ENCODE assay signal across 20 mouse cellular contexts in genomic region chr2:120575121-120575520, GRCm38 (mm10). TPM values are rescaled to one million over a fixed set of nuclear protein-coding genes. Genes with fewer than 3 reads are reported as not detected.
DNase-seq lines count a peak whose midpoint lies in the region; ATAC-seq lines count a peak whose summit lies in the region.
"Had no signal": no experiment of that assay in that cellular context is flagged by ENCODE, and none has a peak within 500 bp of the region (broad histone marks: within the 10 kb centered on the region; RNA-seq: fewer than 3 reads in every experiment).

No protein-coding gene starts in this region.

- no peaks in the 10 kb centered on the region for H3K27me3 ChIP-seq in megakaryocyte, embryonic 14.5 days (replicated peaks)
- no peaks in the 10 kb centered on the region for H3K27me3 ChIP-seq in limb, embryonic 13.5 days
- H3K27me3 ChIP-seq: forebrain, embryonic 12.5 days; heart, embryonic 13.5 days; midbrain, embryonic 13.5 days had no signal

- H3K4me1 ChIP-seq in megakaryocyte, embryonic 14.5 days = peaks cover 90% of the 10 kb centered on the region
- H3K4me1 ChIP-seq in limb, embryonic 13.5 days = peaks cover 26% of the 10 kb centered on the region
- H3K4me1 ChIP-seq: forebrain, embryonic 12.5 days; midbrain, embryonic 13.5 days had no signal

- DNase-seq in embryo, embryonic 11 days = peak; percentile 37
- DNase-seq in layer of hippocampus, postnatal 25 days (ENCODE audit: extremely low spot score in 1 of 2, low spot score in 1 of 2) = no peak
- DNase-seq in kidney, adult 11 months = no peak
- DNase-seq: adrenal gland, postnatal 14 days; cerebellum, adult 9-10 months; heart, postnatal 4 days; kidney, adult 18-20 months; kidney, postnatal 10 days; lung, adult 18-20 months; right cerebral cortex, postnatal 14 days; thymus, postnatal 25 days had no signal

- peak overlapping the region; percentile 29 for H3K4me3 ChIP-seq in megakaryocyte, embryonic 14.5 days (replicated peaks)
- H3K4me3 ChIP-seq in limb, embryonic 13.5 days = no peak overlapping the region
- H3K4me3 ChIP-seq: forebrain, embryonic 12.5 days; heart, embryonic 13.5 days; layer of hippocampus, adult 2 months; midbrain, embryonic 13.5 days had no signal

- no peak overlapping the region for H3K9ac ChIP-seq in limb, embryonic 13.5 days
- H3K9ac ChIP-seq: forebrain, embryonic 12.5 days; heart, embryonic 13.5 days; midbrain, embryonic 13.5 days had no signal

- no peak overlapping the region for H3K27ac ChIP-seq in limb, embryonic 13.5 days
- H3K27ac ChIP-seq: forebrain, embryonic 12.5 days; heart, embryonic 13.5 days; hindbrain, postnatal 0 days; layer of hippocampus, adult 2 months; midbrain, embryonic 13.5 days had no signal

- peaks cover 40% of the 10 kb centered on the region for H3K36me3 ChIP-seq in megakaryocyte, embryonic 14.5 days (replicated peaks; ENCODE audit: low read length)
- peaks cover 16% of the 10 kb centered on the region for H3K36me3 ChIP-seq in limb, embryonic 13.5 days

- 39% methylated on average over 3 of the region's 3 CpGs for WGBS in limb, embryonic 13.5 days

- H3K9me3 ChIP-seq in megakaryocyte, embryonic 14.5 days = no peaks in the 10 kb centered on the region
- no peaks in the 10 kb centered on the region for H3K9me3 ChIP-seq in limb, embryonic 13.5 days
- H3K9me3 ChIP-seq: forebrain, embryonic 12.5 days; heart, embryonic 13.5 days; midbrain, embryonic 13.5 days had no signal

- 0 out of 2 replicates have a peak overlapping the region, but pooled peaks have one; percentile 0 for H3K4me2 ChIP-seq in limb, embryonic 13.5 days (replicated peaks)
- H3K4me2 ChIP-seq: forebrain, embryonic 12.5 days; heart, embryonic 13.5 days; midbrain, embryonic 13.5 days had no signal

- ATAC-seq in megakaryocyte, adult 5-6 weeks (ENCODE audit: poor library complexity, severe bottlenecking) = no peak
- no peak for ATAC-seq in limb, embryonic 13.5 days (ENCODE audit: low FRiP score, low read depth)
- ATAC-seq in activated CD4-positive, CD25-positive, alpha-beta regulatory T cell, adult 4 months = no peak
- ATAC-seq: hindbrain, postnatal 0 days; midbrain, embryonic 13.5 days had no signal

RNA-seq across cellular contexts. Expression of gene Snap23, which starts 7.7 kb away (rescaled TPM):
- polyA plus RNA-seq in megakaryocyte, embryonic 14.5 days (2012; ENCODE audit: insufficient read depth, low replicate concordance) = 4.7 and 18.1 TPM in 2 replicates
- 91.5 and 104 TPM in 2 replicates for total RNA-seq in megakaryocyte, adult 5-6 weeks (2015)
- total RNA-seq in megakaryocyte, adult 5-6 weeks (2017) = 110 and 138 TPM in 2 replicates
- polyA plus RNA-seq in limb, embryonic 13.5 days (2015; fragmentation: Nextera tagmentation; extraction: Ambion mirVana) = 56.0 and 58.8 TPM in 2 replicates
- 10 to 100 TPM; 58.1 to 58.3 TPM for polyA plus RNA-seq in activated CD4-positive, CD25-positive, alpha-beta regulatory T cell, adult 4 months (2017; shearing (Covaris generic))
- total RNA-seq in layer of hippocampus, postnatal 25 days (2021) = 10 to 100 TPM; 14.1 to 19.7 TPM

RNA-seq across cellular contexts. Expression of gene Zfp106, which starts 11.5 kb away (rescaled TPM):
- 1.5 and 7.7 TPM in 2 replicates for polyA plus RNA-seq in megakaryocyte, embryonic 14.5 days (2012; ENCODE audit: insufficient read depth, low replicate concordance)
- 73.6 and 82.4 TPM in 2 replicates for total RNA-seq in megakaryocyte, adult 5-6 weeks (2015)
- 57.3 and 84.2 TPM in 2 replicates for total RNA-seq in megakaryocyte, adult 5-6 weeks (2017)
- polyA plus RNA-seq in limb, embryonic 13.5 days (2015; fragmentation: Nextera tagmentation; extraction: Ambion mirVana) = 50.4 and 54.9 TPM in 2 replicates
- 10 to 100 TPM; 23.3 to 25.1 TPM for polyA plus RNA-seq in activated CD4-positive, CD25-positive, alpha-beta regulatory T cell, adult 4 months (2017; shearing (Covaris generic))
- 100 to 1,000 TPM; 145 to 150 TPM for total RNA-seq in layer of hippocampus, postnatal 25 days (2021)

RNA-seq across cellular contexts. Expression of gene Haus2, which starts 34.1 kb away (rescaled TPM):
- polyA plus RNA-seq in megakaryocyte, embryonic 14.5 days (2012; ENCODE audit: insufficient read depth, low replicate concordance) = 0.89 and 1.6 TPM in 2 replicates
- total RNA-seq in megakaryocyte, adult 5-6 weeks (2015) = 15.6 and 20.1 TPM in 2 replicates
- 7.8 and 12.1 TPM in 2 replicates for total RNA-seq in megakaryocyte, adult 5-6 weeks (2017)
- polyA plus RNA-seq in limb, embryonic 13.5 days (2015; fragmentation: Nextera tagmentation; extraction: Ambion mirVana) = 26.4 and 27.1 TPM in 2 replicates
- 10 to 100 TPM; 18.1 to 19.6 TPM for polyA plus RNA-seq in activated CD4-positive, CD25-positive, alpha-beta regulatory T cell, adult 4 months (2017; shearing (Covaris generic))
- 10 to 100 TPM; 13.9 to 14.5 TPM for total RNA-seq in layer of hippocampus, postnatal 25 days (2021)

RNA-seq across cellular contexts. Expression of gene Lrrc57, which starts 34.2 kb away (rescaled TPM):
- polyA plus RNA-seq in megakaryocyte, embryonic 14.5 days (2012; ENCODE audit: insufficient read depth, low replicate concordance) = 2.1 TPM in 1 of 2 replicates, not detected in the other
- total RNA-seq in megakaryocyte, adult 5-6 weeks (2015) = 21.2 and 24.6 TPM in 2 replicates
- total RNA-seq in megakaryocyte, adult 5-6 weeks (2017) = 19.6 and 21.3 TPM in 2 replicates
- 26.3 and 27.9 TPM in 2 replicates for polyA plus RNA-seq in limb, embryonic 13.5 days (2015; fragmentation: Nextera tagmentation; extraction: Ambion mirVana)
- polyA plus RNA-seq in activated CD4-positive, CD25-positive, alpha-beta regulatory T cell, adult 4 months (2017; shearing (Covaris generic)) = 10 to 100 TPM; 30.7 to 32.2 TPM
- total RNA-seq in layer of hippocampus, postnatal 25 days (2021) = 10 to 100 TPM; 33.4 to 37.5 TPM

RNA-seq across cellular contexts. Expression of gene Stard9, which starts 53.8 kb away (rescaled TPM):
- 0.30 TPM in 1 of 2 replicates, not detected in the other for polyA plus RNA-seq in megakaryocyte, embryonic 14.5 days (2012; ENCODE audit: insufficient read depth, low replicate concordance)
- total RNA-seq in megakaryocyte, adult 5-6 weeks (2015) = 23.6 and 26.2 TPM in 2 replicates
- total RNA-seq in megakaryocyte, adult 5-6 weeks (2017) = 16.4 and 20.9 TPM in 2 replicates
- polyA plus RNA-seq in limb, embryonic 13.5 days (2015; fragmentation: Nextera tagmentation; extraction: Ambion mirVana) = 5.6 and 5.8 TPM in 2 replicates
- polyA plus RNA-seq in activated CD4-positive, CD25-positive, alpha-beta regulatory T cell, adult 4 months (2017; shearing (Covaris generic)) = under 1 TPM; 0.60 to 0.62 TPM
- total RNA-seq in layer of hippocampus, postnatal 25 days (2021) = 10 to 100 TPM in 1 of 2 experiments, 1 to 10 TPM in 1; 6.0 to 10.1 TPM
